Comparison of ENCODE assay signal across 9 mouse cellular contexts in the genomic region with DNA sequence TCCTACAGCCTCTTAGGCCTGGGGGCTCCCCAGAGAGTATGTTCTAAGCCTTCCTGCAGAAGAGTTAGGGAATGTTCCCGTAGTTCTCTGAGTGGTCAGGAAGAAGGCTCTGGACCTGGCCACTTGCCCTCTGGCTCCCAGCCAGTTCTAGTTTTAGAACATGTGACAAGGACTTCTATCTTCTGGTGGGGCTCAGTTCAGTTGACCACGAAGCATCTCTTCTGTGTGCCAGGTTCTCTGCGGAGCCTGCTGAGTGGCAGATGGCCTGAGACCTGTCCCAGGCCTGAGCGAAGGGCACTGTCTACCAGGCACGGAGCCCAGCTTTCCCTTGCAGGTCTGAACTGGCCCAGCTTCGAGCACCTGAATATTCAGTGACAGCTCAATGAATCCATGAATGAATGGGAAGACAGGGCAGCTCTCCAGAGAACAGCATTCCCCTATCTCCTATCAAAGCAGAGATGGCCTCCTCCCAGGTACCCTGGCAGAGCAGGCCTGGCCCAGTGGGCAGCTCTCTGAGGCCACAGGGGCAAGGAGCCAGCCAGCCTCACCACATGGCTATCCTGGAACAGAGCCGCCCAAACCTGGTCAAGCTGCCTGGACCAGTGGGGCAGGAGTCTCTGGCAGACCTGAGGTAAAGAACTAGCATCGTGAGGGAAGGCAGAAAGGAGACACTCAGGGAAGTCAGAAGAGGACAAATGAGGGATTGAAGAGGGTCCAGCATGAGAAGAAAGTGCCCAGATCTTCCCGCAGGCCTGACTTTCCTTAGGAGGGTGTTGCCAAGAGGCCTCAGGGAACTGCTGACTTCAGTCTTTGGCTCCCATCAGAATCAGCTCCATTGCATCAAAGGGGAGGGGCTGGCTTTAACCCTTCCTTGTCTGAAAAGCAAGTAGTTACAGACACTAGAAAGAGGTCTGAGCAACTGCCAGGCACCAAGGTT.
DNase-seq lines count a peak whose midpoint lies in the region; ATAC-seq and TF ChIP-seq lines count a peak whose summit lies in the region.
"Had no signal": no experiment of that assay in that cellular context is flagged by ENCODE, and none has a peak within 500 bp of the region (broad histone marks: within the 10 kb centered on the region; RNA-seq: fewer than 3 reads in every experiment).

No protein-coding gene starts in this region.

- intact Hi-C loops in left cerebral cortex, postnatal 25 days (cut with DNase I): no loop called here

- H3K4me2 ChIP-seq in intestine, embryonic 14.5 days (ENCODE audit: low read length): 0 out of 2 replicates have a peak overlapping the region, but pooled peaks have one; percentile 7
- no peak overlapping the region for H3K4me2 ChIP-seq in intestine, postnatal 0 days (replicated peaks; ENCODE audit: low read depth)
- H3K4me2 ChIP-seq in forebrain, embryonic 16.5 days (ENCODE audit: low read length): no peak overlapping the region

- no peaks in the 10 kb centered on the region for H3K27me3 ChIP-seq in intestine, embryonic 14.5 days (replicated peaks; ENCODE audit: control insufficient read depth, insufficient read depth, low read length)
- H3K27me3 ChIP-seq in intestine, postnatal 0 days (replicated peaks; ENCODE audit: control insufficient read depth, insufficient read depth, low read length): no peaks in the 10 kb centered on the region
- H3K27me3 ChIP-seq in forebrain, embryonic 16.5 days (replicated peaks; ENCODE audit: control insufficient read depth, insufficient read depth, low read length): no peaks in the 10 kb centered on the region

- H3K4me3 ChIP-seq in intestine, embryonic 14.5 days (ENCODE audit: low read depth, low read length): no peak overlapping the region
- no peak overlapping the region for H3K4me3 ChIP-seq in intestine, postnatal 0 days (ENCODE audit: low read depth, low read length)
- H3K4me3 ChIP-seq in forebrain, embryonic 16.5 days (replicated peaks; ENCODE audit: low read length): no peak overlapping the region
- H3K4me3 ChIP-seq: myocyte had no signal

- WGBS in intestine, embryonic 14.5 days: 44% methylated on average over 9 of the region's 9 CpGs
- 39% methylated on average over 9 of the region's 9 CpGs for WGBS in intestine, postnatal 0 days
- WGBS in forebrain, embryonic 16.5 days: 52% methylated on average over 9 of the region's 9 CpGs

- no peak overlapping the region for H3K9ac ChIP-seq in intestine, embryonic 14.5 days (ENCODE audit: low read length)
- H3K9ac ChIP-seq in intestine, postnatal 0 days (ENCODE audit: low read depth, low read length): no peak overlapping the region
- no peak overlapping the region for H3K9ac ChIP-seq in forebrain, embryonic 16.5 days (replicated peaks; ENCODE audit: low read depth, low read length)

- peaks cover 12% of the 10 kb centered on the region for H3K4me1 ChIP-seq in intestine, embryonic 14.5 days (replicated peaks; ENCODE audit: control insufficient read depth, insufficient read depth, low read length)
- H3K4me1 ChIP-seq in intestine, postnatal 0 days (replicated peaks; ENCODE audit: control insufficient read depth, insufficient read depth, low read length): peaks cover 14% of the 10 kb centered on the region
- peaks cover 8% of the 10 kb centered on the region for H3K4me1 ChIP-seq in forebrain, embryonic 16.5 days (replicated peaks; ENCODE audit: control insufficient read depth, insufficient read depth, low read length)

- peaks cover 18% of the 10 kb centered on the region for H3K36me3 ChIP-seq in intestine, embryonic 14.5 days (ENCODE audit: control insufficient read depth, insufficient read depth, low read length)
- H3K36me3 ChIP-seq in intestine, postnatal 0 days (ENCODE audit: control insufficient read depth, insufficient read depth): peaks cover 4% of the 10 kb centered on the region; the same call in 1 of the 2 replicates
- no peaks in the 10 kb centered on the region for H3K36me3 ChIP-seq in forebrain, embryonic 16.5 days (ENCODE audit: control insufficient read depth, insufficient read depth)

- no peak for TF ChIP-seq CTCF in intestine, postnatal 0 days (IDR thresholded peaks at IDR 0.05; ENCODE audit: low read depth)

- peak; percentile 66 for DNase-seq in intestine, embryonic 14.5 days (ENCODE audit: low spot score)
- peak; percentile 99 for DNase-seq in cerebellum, adult 18-20 months
- DNase-seq in heart, adult 11 months: peak; percentile 99
- DNase-seq in kidney, adult 9 months: peak; percentile 93
- DNase-seq in ovary, adult 18-20 months (ENCODE audit: low spot score): peak; percentile 52
- DNase-seq in left cerebral cortex, postnatal 25 days (ENCODE audit: low spot score in 2 of 2): no peak

- peak overlapping the region; percentile 70 for H3K27ac ChIP-seq in intestine, embryonic 14.5 days (ENCODE audit: low read depth)
- H3K27ac ChIP-seq in intestine, postnatal 0 days (ENCODE audit: low read depth, low read length): no peak overlapping the region
- H3K27ac ChIP-seq in forebrain, embryonic 16.5 days (ENCODE audit: low read length): no peak overlapping the region

- H3K9me3 ChIP-seq in intestine, embryonic 14.5 days (ENCODE audit: control insufficient read depth, low read length): no peaks in the 10 kb centered on the region
- H3K9me3 ChIP-seq in intestine, postnatal 0 days (ENCODE audit: control insufficient read depth): no peaks in the 10 kb centered on the region
- no peaks in the 10 kb centered on the region for H3K9me3 ChIP-seq in forebrain, embryonic 16.5 days (ENCODE audit: control insufficient read depth, low read length)

- ATAC-seq in intestine, embryonic 14.5 days (replicated peaks; ENCODE audit: low FRiP score, low TSS enrichment, low read depth): no peak
- no peak for ATAC-seq in intestine, postnatal 0 days
- no peak for ATAC-seq in forebrain, embryonic 16.5 days

Comparison
In these comparisons a context has a peak if more than half of its experiments do, and no peak if none do; other contexts are left out.
1. DNase-seq: peak in intestine, embryonic 14.5 days (single experiment), cerebellum, adult 18-20 months (2 of 2), heart, adult 11 months (single experiment), kidney, adult 9 months (single experiment) and ovary, adult 18-20 months (single experiment); none in left cerebral cortex, postnatal 25 days (0 of 2).